Mouse (Mus musculus) ES-Bruce4 (cell line): ENCODE measurements at regions not wholly inside any gene's neighbourhood (a gene's known extent, or its start where the extent isn't known, plus 50 kb on each side); places are given as distances from the start of the nearest gene placed in this dataset.

Experiments used
- H3K27ac ChIP-seq: 2 replicates; pipeline ENCODE4 v1.5.1; 2012; ENCODE audit warnings: low read length, inconsistent platforms; ENCODE audit not compliant: insufficient read depth
- H3K27me3 ChIP-seq: 2 replicates; pipeline ENCODE4 v1.6.1; 2012; ENCODE audit warnings: mild to moderate bottlenecking, low read length, inconsistent platforms; ENCODE audit not compliant: control insufficient read depth, poor library complexity, insufficient read depth, severe bottlenecking
- H3K36me3 ChIP-seq: 2 replicates; pipeline ENCODE4 v1.6.1; 2012; ENCODE audit warnings: inconsistent platforms, mild to moderate bottlenecking, low read length, moderate library complexity; ENCODE audit not compliant: control insufficient read depth, poor library complexity, insufficient read depth, severe bottlenecking
- H3K4me1 ChIP-seq: one replicate; pipeline ENCODE4 v1.8.1; 2011; ENCODE audit warnings: low read length; ENCODE audit not compliant: control insufficient read depth, insufficient read depth
- H3K4me3 ChIP-seq: 2 replicates; pipeline ENCODE4 v1.5.1; 2011; ENCODE audit warnings: low read depth, mild to moderate bottlenecking, low read length
- H3K9ac ChIP-seq: 2 replicates; pipeline ENCODE4 v1.6.1; 2012; ENCODE audit warnings: low read depth, mild to moderate bottlenecking, inconsistent platforms; ENCODE audit not compliant: poor library complexity, severe bottlenecking
- H3K9me3 ChIP-seq: replicated peaks from 2 replicates; pipeline ENCODE4 v1.6.1; 2012; ENCODE audit warnings: mild to moderate bottlenecking, low read length, inconsistent platforms; ENCODE audit not compliant: control insufficient read depth, poor library complexity, insufficient read depth, severe bottlenecking
- CTCF ChIP-seq: IDR thresholded peaks from one replicate; pipeline ENCODE4 v1.8.1; 2011; ENCODE audit warnings: low read depth, low read length
- EP300 ChIP-seq: IDR thresholded peaks from 2 replicates; pipeline ENCODE4 v1.6.1; 2011; ENCODE audit warnings: low read depth, low read length; ENCODE audit not compliant: insufficient read depth
- POLR2A ChIP-seq: IDR thresholded peaks from one replicate; pipeline ENCODE4 v1.8.1; 2011; ENCODE audit warnings: low read length; ENCODE audit not compliant: insufficient read depth

GRCm38 (mm10) chr3:21820051-21820598 is 256.3 kb upstream of the Tbl1xr1 start:
- Histone ChIP-seq H3K4me1 (no peaks in the 10 kb centered on the region), H3K4me3 (no peak overlapping the region)
- TF ChIP-seq POLR2A (no peak), CTCF (no peak), EP300 (no peak)

GRCm38 (mm10) chr3:21822675-21823074 is 253.8 kb upstream of the Tbl1xr1 start:
- TF ChIP-seq EP300: no peak
- no peak for TF ChIP-seq CTCF
- TF ChIP-seq POLR2A: no peak
- Histone ChIP-seq H3K4me3 (no peak overlapping the region), H3K4me1 (no peaks in the 10 kb centered on the region), H3K36me3 (no peaks in the 10 kb centered on the region), H3K9ac (no peak overlapping the region), H3K9me3 (no peaks in the 10 kb centered on the region), H3K27me3 (no peaks in the 10 kb centered on the region), H3K27ac (no peak overlapping the region)

More at GRCm38 (mm10) chr3:21820051-21820598, 256.3 kb upstream of the Tbl1xr1 start:
- Histone ChIP-seq H3K27me3 (no peaks in the 10 kb centered on the region), H3K36me3 (no peaks in the 10 kb centered on the region), H3K9me3 (no peaks in the 10 kb centered on the region), H3K9ac (no peak overlapping the region), H3K27ac (no peak overlapping the region)

- Histone ChIP-seq H3K27ac (no peak overlapping the region), H3K9me3 (no peaks in the 10 kb centered on the region), H3K27me3 (no peaks in the 10 kb centered on the region), H3K9ac (no peak overlapping the region), H3K4me3 (no peak overlapping the region), H3K36me3 (no peaks in the 10 kb centered on the region), H3K4me1 (no peaks in the 10 kb centered on the region)
- TF ChIP-seq EP300 (no peak), CTCF (no peak), POLR2A (no peak)
Measured at GRCm38 (mm10) chr3:21823331-21823730, 253.1 kb upstream of the Tbl1xr1 start.

DNA sequence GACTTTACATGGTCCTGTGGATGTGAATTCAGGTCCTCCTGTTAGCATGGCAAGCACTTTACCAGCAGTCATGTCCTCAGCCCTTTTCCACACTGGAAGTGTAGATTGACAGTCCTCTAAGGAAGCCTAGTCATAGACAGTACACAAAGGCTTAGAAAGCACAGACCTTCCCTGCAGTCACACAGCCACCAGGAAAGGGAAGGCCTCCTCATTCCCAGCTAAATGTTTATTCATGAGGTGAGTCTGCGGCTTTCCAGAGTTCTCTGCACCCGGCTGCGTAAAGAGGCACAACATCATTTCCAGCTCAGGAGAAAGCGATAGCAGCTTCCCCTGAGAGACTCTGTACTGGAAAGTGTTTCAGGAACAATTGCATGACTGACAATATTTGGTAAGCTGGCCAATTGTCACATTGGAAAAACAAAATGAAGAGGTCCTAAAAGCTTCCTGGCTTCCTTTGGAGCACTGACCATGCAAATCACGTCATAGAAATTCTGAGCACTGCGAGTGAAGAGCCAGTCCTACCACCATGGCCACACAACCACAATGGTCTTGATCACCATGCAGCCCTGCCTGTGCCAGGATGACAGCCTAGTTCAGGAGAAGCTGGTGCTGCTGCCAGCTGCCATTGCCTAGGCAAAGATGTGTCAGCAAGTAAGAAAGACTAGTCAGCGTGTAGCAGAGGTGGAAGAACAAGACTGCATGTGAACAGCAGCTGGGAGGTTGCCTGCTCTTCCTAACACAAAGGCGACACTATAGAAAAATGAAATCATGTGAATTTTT is 252.2 kb upstream of the Tbl1xr1 start:
- TF ChIP-seq CTCF: no peak
- TF ChIP-seq EP300: no peak
- TF ChIP-seq POLR2A: no peak
- no peak overlapping the region for H3K27ac ChIP-seq

GRCm38 (mm10) chr3:21824913-21825610 is 251.4 kb upstream of the Tbl1xr1 start:
- H3K4me1 ChIP-seq: no peaks in the 10 kb centered on the region
- no peak overlapping the region for H3K4me3 ChIP-seq
- H3K36me3 ChIP-seq: no peaks in the 10 kb centered on the region
- no peaks in the 10 kb centered on the region for H3K9me3 ChIP-seq
- no peak overlapping the region for H3K9ac ChIP-seq
- no peaks in the 10 kb centered on the region for H3K27me3 ChIP-seq
- no peak for TF ChIP-seq EP300
- no peak for TF ChIP-seq POLR2A
- TF ChIP-seq CTCF: no peak
- no peak overlapping the region for H3K27ac ChIP-seq

More for the DNA sequence above, 252.2 kb upstream of the Tbl1xr1 start:
- H3K9ac ChIP-seq: no peak overlapping the region
- no peaks in the 10 kb centered on the region for H3K4me1 ChIP-seq
- no peak overlapping the region for H3K4me3 ChIP-seq
- no peaks in the 10 kb centered on the region for H3K27me3 ChIP-seq
- no peaks in the 10 kb centered on the region for H3K9me3 ChIP-seq
- no peaks in the 10 kb centered on the region for H3K36me3 ChIP-seq

- Histone ChIP-seq H3K27ac (no peak overlapping the region), H3K9me3 (no peaks in the 10 kb centered on the region), H3K36me3 (no peaks in the 10 kb centered on the region), H3K9ac (no peak overlapping the region), H3K4me3 (no peak overlapping the region), H3K4me1 (no peaks in the 10 kb centered on the region), H3K27me3 (no peaks in the 10 kb centered on the region)
- TF ChIP-seq EP300 (no peak), POLR2A (no peak), CTCF (no peak)
Measured at GRCm38 (mm10) chr3:21827656-21828055, 248.8 kb upstream of the Tbl1xr1 start.
